Mouse (Mus musculus) liver, embryonic 14.5 days (tissue): ENCODE data around the gene Smtnl2. TPM values are rescaled to one million over a fixed set of nuclear protein-coding genes. Genes with fewer than 3 reads are reported as not detected.
A peak's percentile ranks its signal among the peaks of the same experiment; 100 is the strongest.

ENCODE experiments used
- ATAC-seq: fragments of 200-750 bp; cut with Nextera tagmentation; 2 replicates; pipeline ENCODE4 v1.8.0; 2017; ENCODE audit warnings: moderate number of reproducible peaks, mild to moderate bottlenecking, moderate library complexity; ENCODE audit not compliant: insufficient read depth
- DNase-seq, 3 experiments: peaks; one replicate each; pipeline ENCODE4 v3.0.0-alpha.2; 2012 to 2013; ENCODE audit warnings: low read depth in 3 of 3, low spot score in 3 of 3
- H3K27ac ChIP-seq: fragments of 300-500 bp; sonication (generic); 2 replicates; pipeline ENCODE4 v1.5.1; 2014; ENCODE audit warnings: moderate library complexity, mild to moderate bottlenecking, control low read depth, inconsistent platforms
- H3K27me3 ChIP-seq: fragments of 300-500 bp; sonication (generic); 2 replicates; pipeline ENCODE4 v1.6.1; 2014; ENCODE audit warnings: mild to moderate bottlenecking, low read length, moderate library complexity; ENCODE audit not compliant: control insufficient read depth, insufficient read depth
- H3K36me3 ChIP-seq: fragments of 300-500 bp; sonication (generic); replicated peaks from 2 replicates; pipeline ENCODE4 v1.6.1; 2014; ENCODE audit warnings: low read depth; ENCODE audit not compliant: control insufficient read depth, insufficient read depth
- H3K4me1 ChIP-seq, 2 experiments: fragments of 200-500 bp in 1 of 2; fragments of 300-500 bp in 1 of 2; sonication (generic) in 1 of 2; replicated peaks; 2 replicates each; pipeline ENCODE4 v1.6.1; 2012 to 2014; ENCODE audit warnings: antibody characterized with exemption in 1 of 2, inconsistent platforms in 1 of 2, low read length in 1 of 2; ENCODE audit not compliant: control insufficient read depth in 2 of 2, insufficient read depth in 2 of 2
- H3K4me2 ChIP-seq: fragments of 300-500 bp; sonication (generic); 2 replicates; pipeline ENCODE4 v1.6.1; 2014; ENCODE audit warnings: low read depth, mild to moderate bottlenecking, control low read depth, moderate library complexity
- H3K4me3 ChIP-seq, 2 experiments: fragments of 200-500 bp in 1 of 2; fragments of 300-500 bp in 1 of 2; sonication (generic) in 1 of 2; 2 replicates each; pipeline ENCODE4 v1.5.1; 2012 to 2014; ENCODE audit warnings: low read depth in 2 of 2, low read length in 2 of 2, mild to moderate bottlenecking in 2 of 2, control low read depth in 1 of 2, inconsistent platforms in 1 of 2, moderate library complexity in 1 of 2; ENCODE audit not compliant: insufficient read depth in 1 of 2
- H3K9ac ChIP-seq: fragments of 300-500 bp; sonication (generic); replicated peaks from 2 replicates; pipeline ENCODE4 v1.6.1; 2014; ENCODE audit warnings: mild to moderate bottlenecking, control low read depth, moderate library complexity
- H3K9me3 ChIP-seq: fragments of 300-500 bp; sonication (generic); 2 replicates; pipeline ENCODE4 v1.6.1; 2016; ENCODE audit warnings: low read length, mixed read lengths; ENCODE audit not compliant: control insufficient read depth
- CTCF ChIP-seq: IDR thresholded peaks from 2 replicates; pipeline ENCODE4 v1.5.1; 2016; ENCODE audit warnings: antibody characterized with exemption, low read depth, control low read depth
- EP300 ChIP-seq: IDR thresholded peaks from 2 replicates; pipeline ENCODE4 v1.6.1; 2016; ENCODE audit warnings: antibody characterized with exemption, low read depth
- WGBS: fragments of 180-500 bp; shearing (Covaris S2); extraction: QIAGEN DNeasy Blood & Tissue Kit; methylation state at CpG from one replicate; pipeline ENCODE4 v1.1.7; 2014; ENCODE audit not compliant: insufficient replicate concordance; 5-methylcytosine and 5-hydroxymethylcytosine counted together
- polyA plus RNA-seq, 2 experiments: library from polyadenylated mRNA; depleted of rRNA in 1 of 2; stranded (reverse) in 1 of 2; unstranded in 1 of 2; fragments of >200 nt; fragmentation: Nextera tagmentation in 1 of 2; extraction: Ambion mirVana in 1 of 2; gene quantifications; 2 replicates each; pipeline versions ENCODE4 v1.2.1 to v1.2.3; 2012 to 2014

Smtnl2 gene
- polyA plus RNA-seq, 2 experiments, result 0.86 to 1.3 TPM

DNA sequence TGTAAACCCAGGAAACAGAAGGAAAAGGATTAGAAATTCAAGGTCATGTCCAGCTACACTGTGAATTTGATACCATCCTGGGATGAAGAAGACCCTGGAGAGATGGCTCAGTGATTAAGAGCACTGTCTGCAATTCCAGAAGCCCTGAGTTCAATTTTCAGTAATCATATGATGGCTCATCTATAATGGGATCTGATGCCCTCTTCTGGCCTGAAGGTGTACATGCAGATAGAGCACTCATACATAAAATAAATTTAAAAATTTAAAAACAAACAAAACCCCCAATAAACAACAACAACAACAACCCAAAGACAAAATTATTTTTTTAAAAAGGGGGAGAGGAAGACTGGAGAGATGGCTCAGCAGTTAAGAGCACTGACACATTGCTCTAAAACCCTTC lies 15.4 kb upstream of the Smtnl2 start:
- H3K36me3 ChIP-seq, result no peaks in the 10 kb centered on the region
- H3K4me2 ChIP-seq, result no peak overlapping the region
- no peak overlapping the region for H3K4me3 ChIP-seq
- H3K9ac ChIP-seq, result no peak overlapping the region
- DNase-seq (no peak), ATAC-seq (no peak)
- no peaks in the 10 kb centered on the region for H3K9me3 ChIP-seq
- peaks cover 0 to 3% of the 10 kb centered on the region in 2 experiments; a peak in 2 of 4 replicates for H3K4me1 ChIP-seq
- H3K27ac ChIP-seq, result no peak overlapping the region
- TF ChIP-seq EP300 (no peak), CTCF (peak; percentile 24; the same call in 1 of the 2 replicates)
- H3K27me3 ChIP-seq, result no peaks in the 10 kb centered on the region

DNA sequence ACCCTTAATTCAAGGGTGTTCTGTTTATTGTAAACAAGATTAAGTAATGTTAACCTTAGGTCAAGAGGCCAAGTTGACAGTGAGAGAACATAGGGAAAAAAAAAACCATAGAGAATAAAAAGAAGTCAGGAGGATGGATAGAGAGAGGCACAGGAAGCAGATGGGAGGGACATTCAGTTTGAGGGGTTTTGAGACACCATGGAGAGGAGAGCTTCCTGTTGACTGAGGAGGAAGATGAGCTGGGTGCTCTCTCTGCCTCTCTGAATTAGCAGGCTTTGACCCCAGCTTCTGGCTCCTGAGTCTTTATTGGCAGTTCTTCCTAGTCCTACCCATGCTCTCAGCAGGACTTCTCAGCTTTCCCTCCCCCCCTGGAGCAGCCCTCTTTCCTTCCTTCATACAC lies 13.7 kb upstream of the Smtnl2 start:
- no peak overlapping the region for H3K4me2 ChIP-seq
- ATAC-seq (no peak), DNase-seq (no peak)
- no peaks in the 10 kb centered on the region for H3K27me3 ChIP-seq
- peaks cover 0 to 3% of the 10 kb centered on the region in 2 experiments; a peak in 2 of 4 replicates for H3K4me1 ChIP-seq
- no peak overlapping the region for H3K4me3 ChIP-seq
- no peaks in the 10 kb centered on the region for H3K36me3 ChIP-seq
- no peak overlapping the region for H3K27ac ChIP-seq
- TF ChIP-seq CTCF (no peak), EP300 (no peak)
- H3K9ac ChIP-seq, result no peak overlapping the region
- no peaks in the 10 kb centered on the region for H3K9me3 ChIP-seq

DNA sequence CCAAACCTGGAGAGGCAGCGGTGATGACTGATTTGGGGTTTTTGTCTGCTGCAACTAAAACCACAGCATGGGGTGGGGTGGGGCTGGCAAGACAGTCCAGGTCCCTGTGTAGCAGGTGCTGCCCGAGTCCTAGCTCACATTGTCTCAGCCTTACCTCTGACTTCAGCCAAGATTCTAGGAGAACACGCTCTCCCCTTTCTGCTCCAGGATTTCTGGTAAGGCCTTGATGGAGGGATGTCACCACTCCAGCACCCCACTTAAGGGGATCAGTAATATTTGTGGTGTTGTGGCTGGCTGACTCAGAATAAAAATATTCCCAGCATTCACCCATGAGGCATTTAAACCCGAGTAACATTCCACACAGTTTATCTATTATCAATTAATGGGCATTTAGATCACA lies 12.2 kb upstream of the Smtnl2 start:
- H3K4me2 ChIP-seq, result no peak overlapping the region
- H3K27ac ChIP-seq, result no peak overlapping the region
- no peak overlapping the region for H3K4me3 ChIP-seq
- 49% methylated on average over 4 of the region's 4 CpGs for WGBS
- H3K9me3 ChIP-seq, result no peaks in the 10 kb centered on the region
- H3K4me1 ChIP-seq, result no peaks in the 10 kb centered on the region
- DNase-seq (no peak), ATAC-seq (no peak)
- H3K9ac ChIP-seq, result no peak overlapping the region
- TF ChIP-seq CTCF (no peak), EP300 (no peak)
- no peaks in the 10 kb centered on the region for H3K36me3 ChIP-seq
- no peaks in the 10 kb centered on the region for H3K27me3 ChIP-seq

DNA sequence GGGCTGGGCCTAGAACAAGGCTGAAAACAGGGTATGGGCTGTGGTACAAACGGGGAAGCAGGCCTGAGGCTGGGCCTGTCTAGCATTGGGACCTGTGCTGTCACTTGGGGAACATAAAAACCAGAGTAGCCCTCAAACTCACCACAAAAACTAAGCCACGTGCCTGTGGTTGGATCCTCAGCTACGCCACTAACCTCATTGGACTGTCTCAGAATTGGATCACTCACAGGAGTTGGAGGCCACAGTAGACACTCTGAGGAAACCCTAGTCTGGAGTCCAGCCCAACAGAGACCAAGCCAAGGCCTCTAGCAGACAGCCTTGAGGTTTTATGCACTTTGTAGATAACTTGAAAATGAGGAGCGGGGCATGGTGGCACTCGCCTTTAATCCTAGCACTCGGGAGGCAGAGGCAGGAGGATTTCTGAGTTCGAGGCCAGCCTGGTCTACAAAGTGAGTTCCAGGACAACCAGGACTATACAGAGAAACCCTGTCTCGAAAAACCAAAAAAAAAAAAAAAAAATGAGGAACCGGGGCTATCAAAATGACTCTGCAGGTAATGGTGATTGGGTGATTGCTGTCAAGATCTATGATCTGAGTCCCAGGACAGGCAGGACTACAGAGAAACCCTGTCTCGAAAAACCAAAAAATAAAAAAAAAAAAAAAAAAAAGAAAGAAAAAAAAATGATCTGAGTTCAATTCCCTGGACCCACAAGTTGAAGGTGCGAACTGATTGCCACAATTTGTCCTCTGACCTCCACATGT lies 10.2 kb upstream of the Smtnl2 start:
- no peak for DNase-seq

DNA sequence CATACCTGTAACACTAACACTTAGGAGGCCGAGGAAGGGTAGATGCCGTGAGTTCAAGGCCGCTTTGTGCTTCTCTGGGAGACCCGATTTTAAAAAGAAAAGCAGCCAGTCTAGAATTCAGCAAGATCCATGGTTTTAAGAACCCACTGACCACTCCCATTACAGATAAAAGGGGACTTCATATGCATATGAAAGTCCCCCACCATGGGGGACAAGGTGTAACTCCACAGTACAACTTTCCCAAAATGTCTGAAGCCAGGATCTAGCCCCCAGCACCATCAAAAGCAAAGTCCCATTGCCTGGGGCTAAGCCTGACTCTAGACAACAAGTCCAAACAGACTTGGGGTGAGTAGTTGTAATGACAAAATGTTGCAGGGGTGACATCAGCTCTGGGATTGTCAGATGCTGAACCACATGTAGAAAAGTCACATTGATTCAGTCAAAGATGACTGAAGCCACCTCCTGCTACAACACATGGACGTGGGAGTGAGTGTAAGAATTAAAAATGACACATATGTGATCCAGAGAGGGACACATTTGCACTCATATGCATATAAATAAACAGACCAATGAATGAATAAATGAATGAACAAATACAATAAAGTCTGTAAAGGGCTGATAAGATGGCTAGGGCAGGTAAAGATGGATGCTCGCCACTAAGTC lies 9.1 kb upstream of the Smtnl2 start:
- H3K9ac ChIP-seq, result no peak overlapping the region; the same call in 1 of the 2 replicates
- peaks cover 3 to 13% of the 10 kb centered on the region in 2 experiments for H3K4me1 ChIP-seq
- no peaks in the 10 kb centered on the region for H3K36me3 ChIP-seq
- no peaks in the 10 kb centered on the region for H3K9me3 ChIP-seq
- TF ChIP-seq CTCF, result no peak
- TF ChIP-seq EP300, result no peak
- ATAC-seq, result no peak
- no peaks in the 10 kb centered on the region for H3K27me3 ChIP-seq
- no peak overlapping the region for H3K4me3 ChIP-seq
- no peak for DNase-seq
- no peak overlapping the region for H3K27ac ChIP-seq
- whole genome bisulfite sequencing, result 70% methylated on average over 6 of the region's 6 CpGs
- H3K4me2 ChIP-seq, result no peak overlapping the region

More for the DNA sequence above, 10.2 kb upstream of the Smtnl2 start:
- TF ChIP-seq CTCF, result no peak
- no peak for TF ChIP-seq EP300
- no peak for ATAC-seq
- Histone ChIP-seq H3K36me3 (no peaks in the 10 kb centered on the region), H3K4me3 (no peak overlapping the region), H3K4me2 (no peak overlapping the region), H3K27me3 (no peaks in the 10 kb centered on the region), H3K27ac (no peak overlapping the region), H3K9ac (no peak overlapping the region), H3K9me3 (no peaks in the 10 kb centered on the region), H3K4me1 (peaks cover 0 to 3% of the 10 kb centered on the region in 2 experiments; a peak in 2 of 4 replicates)
- 51% methylated on average over 11 of the region's 11 CpGs for WGBS
